Mouse (Mus musculus) heart, postnatal 0 days (tissue): ENCODE data around the gene Camta1.
A peak's percentile ranks its signal among the peaks of the same experiment; 100 is the strongest.

ENCODE experiments used
- CTCF ChIP-seq: IDR thresholded peaks from 2 replicates; pipeline ENCODE4 v1.5.1; 2016; ENCODE audit warnings: antibody characterized with exemption, control low read depth, low read depth
- EP300 ChIP-seq: IDR thresholded peaks from 2 replicates; pipeline ENCODE4 v1.6.1; 2016; ENCODE audit warnings: antibody characterized with exemption, low read depth

DNA sequence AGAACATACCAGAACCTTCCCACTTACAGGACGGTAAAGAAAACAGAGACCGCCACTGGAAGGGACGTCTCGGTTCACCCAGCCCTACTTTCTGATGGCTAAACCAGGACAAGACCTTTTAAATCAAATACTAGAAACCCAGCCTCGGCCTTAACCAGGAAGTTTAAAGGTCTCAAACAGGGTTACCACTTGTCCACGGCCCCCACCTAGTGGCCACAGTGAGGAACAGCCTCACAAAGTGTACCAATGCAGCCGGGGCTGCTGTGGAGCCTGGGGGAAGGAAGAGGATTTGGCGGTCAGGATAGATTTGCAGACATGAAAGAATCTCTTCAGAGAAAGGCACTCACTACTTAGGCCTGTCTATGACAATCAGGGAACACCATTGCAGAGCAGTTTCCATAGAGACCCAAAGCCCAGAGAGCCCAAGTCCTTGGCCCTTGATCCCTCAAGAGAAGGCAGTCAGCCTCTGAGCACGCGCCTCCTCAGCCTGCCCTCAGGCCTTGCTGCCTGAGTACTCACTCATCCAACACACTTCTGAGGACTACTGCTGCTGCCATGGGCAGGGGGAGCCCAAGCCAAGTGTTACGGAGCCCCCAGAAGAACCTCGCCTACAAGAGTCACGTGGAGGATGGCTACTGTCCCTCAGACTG lies 962.8 kb downstream of the Camta1 start:
- TF ChIP-seq CTCF (peak; percentile 93), EP300 (no peak)
